Mouse (Mus musculus) neural tube, embryonic 15.5 days (tissue): ENCODE measurements around the gene Ncoa1. TPM values are rescaled to one million over a fixed set of nuclear protein-coding genes. Genes with fewer than 3 reads are reported as not detected.
"Not testable (repeated sequence)": the region's sequence is repeated elsewhere in the genome, so short reads cannot be mapped to it uniquely, and the experiment has no call there.

Experiments used
- ATAC-seq: fragments of 200-750 bp; cut with Nextera tagmentation; 2 replicates; pipeline ENCODE4 v1.8.0; 2017; ENCODE audit warnings: mild to moderate bottlenecking, moderate TSS enrichment, moderate library complexity; ENCODE audit not compliant: low FRiP score
- H3K27ac ChIP-seq: fragments of 300-500 bp; sonication (generic); replicated peaks from 2 replicates; pipeline ENCODE4 v1.5.1; 2015; ENCODE audit warnings: mild to moderate bottlenecking, inconsistent platforms
- H3K27me3 ChIP-seq: fragments of 300-500 bp; sonication (generic); replicated peaks from 2 replicates; pipeline ENCODE4 v1.6.1; 2015; ENCODE audit warnings: inconsistent platforms
- H3K36me3 ChIP-seq: fragments of 300-500 bp; sonication (generic); 2 replicates; pipeline ENCODE4 v1.6.1; 2015; ENCODE audit warnings: inconsistent platforms
- H3K4me1 ChIP-seq: fragments of 300-500 bp; sonication (generic); 2 replicates; pipeline ENCODE4 v1.6.1; 2015; ENCODE audit warnings: inconsistent platforms
- H3K4me2 ChIP-seq: fragments of 300-500 bp; sonication (generic); 2 replicates; pipeline ENCODE4 v1.6.1; 2015; ENCODE audit warnings: inconsistent platforms, mild to moderate bottlenecking, moderate library complexity
- H3K4me3 ChIP-seq: fragments of 300-500 bp; sonication (generic); replicated peaks from 2 replicates; pipeline ENCODE4 v1.5.1; 2015; ENCODE audit warnings: mild to moderate bottlenecking, inconsistent platforms
- H3K9ac ChIP-seq: fragments of 300-500 bp; sonication (generic); replicated peaks from 2 replicates; pipeline ENCODE4 v1.6.1; 2015; ENCODE audit warnings: mild to moderate bottlenecking, inconsistent platforms
- H3K9me3 ChIP-seq: fragments of 300-500 bp; sonication (generic); replicated peaks from 2 replicates; pipeline ENCODE4 v1.6.1; 2016; ENCODE audit warnings: inconsistent platforms
- WGBS: fragments of 180-500 bp; shearing (Covaris S2); methylation state at CpG from one replicate; pipeline ENCODE4 v1.1.7; 2015; ENCODE audit warnings: mixed read lengths; 5-methylcytosine and 5-hydroxymethylcytosine counted together
- polyA plus RNA-seq: library from polyadenylated mRNA; unstranded; fragments of >200 nt; fragmentation: Nextera tagmentation; extraction: Ambion mirVana; gene quantifications from 2 replicates; pipeline ENCODE4 v1.2.1, GENCODE M21; 2015

The Ncoa1 gene
- polyA plus RNA-seq, 1 experiment from 2014 or later: 15.8 TPM

DNA sequence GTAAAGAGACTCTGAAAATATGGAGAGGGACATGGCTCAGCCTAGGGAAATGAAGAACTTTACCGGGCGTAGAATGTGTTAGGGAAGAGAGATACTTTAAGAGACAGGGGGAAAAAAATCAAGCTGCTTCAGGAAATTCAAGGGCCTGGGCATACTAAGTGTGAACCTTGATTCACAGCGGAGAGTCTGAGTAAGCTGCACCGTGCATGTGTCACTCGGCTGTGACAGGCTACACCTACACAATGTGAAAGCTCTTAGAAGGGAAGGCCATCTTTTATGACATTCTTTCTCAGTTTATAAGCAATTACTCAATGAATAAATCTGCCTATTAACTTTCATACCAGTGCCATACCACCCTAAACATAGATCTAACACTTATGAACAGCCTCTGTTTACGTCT is 183.2 kb downstream of the Ncoa1 start:
- no peak for ATAC-seq
- Histone ChIP-seq H3K9ac (no peak overlapping the region), H3K27me3 (no peaks in the 10 kb centered on the region), H3K4me2 (no peak overlapping the region), H3K4me1 (no peaks in the 10 kb centered on the region), H3K9me3 (no peaks in the 10 kb centered on the region), H3K27ac (no peak overlapping the region), H3K4me3 (no peak overlapping the region), H3K36me3 (peaks cover 33% of the 10 kb centered on the region)
- WGBS: 93% methylated on average over 6 of the region's 6 CpGs

DNA sequence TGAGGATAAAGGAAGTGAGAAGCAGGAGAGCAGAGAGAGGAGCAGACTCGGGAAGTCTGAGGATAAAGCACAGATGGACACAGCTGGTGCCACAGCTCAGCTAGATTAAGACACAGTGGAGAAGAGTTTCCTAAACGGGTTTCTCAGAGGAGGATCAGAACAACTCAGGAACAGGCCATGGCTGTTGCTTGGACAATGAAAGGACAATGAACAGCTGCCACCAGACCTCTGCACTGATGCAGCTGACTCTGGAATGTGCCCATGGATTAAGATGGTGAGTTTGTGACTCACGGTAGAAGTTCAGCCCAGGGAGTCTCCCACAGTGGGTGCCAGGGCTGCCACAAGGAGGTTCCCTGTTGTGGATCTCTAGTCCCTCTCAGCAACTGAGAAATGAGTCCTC is 191.8 kb downstream of the Ncoa1 start:
- Histone ChIP-seq H3K36me3 (peaks cover 7% of the 10 kb centered on the region), H3K9ac (no peak overlapping the region), H3K27ac (no peak overlapping the region), H3K4me1 (0 out of 2 replicates have a peak, but pooled peaks cover 4% of the 10 kb centered on the region), H3K27me3 (no peaks in the 10 kb centered on the region), H3K4me2 (no peak overlapping the region), H3K9me3 (no peaks in the 10 kb centered on the region), H3K4me3 (no peak overlapping the region)
- 48% methylated on average over 3 of the region's 3 CpGs for WGBS
- ATAC-seq: no peak

DNA sequence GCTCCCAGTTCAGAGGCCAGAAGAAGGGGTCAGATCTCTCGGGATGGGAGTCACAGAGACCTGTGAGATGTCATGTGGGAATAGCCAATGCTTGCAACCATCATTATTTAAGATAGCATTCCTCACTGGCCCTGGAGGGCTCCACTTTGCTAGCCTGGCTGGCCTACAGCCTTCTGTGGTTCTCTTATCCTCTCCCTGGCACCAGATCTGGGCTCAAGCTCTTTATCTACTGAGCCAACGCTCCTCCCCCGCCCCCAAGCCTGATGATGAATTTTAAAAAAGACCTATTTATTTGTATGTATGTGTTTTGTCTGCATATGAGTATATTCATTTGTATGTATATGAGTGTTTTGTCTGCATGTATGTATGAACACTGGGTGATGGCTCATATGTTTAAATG is 197.1 kb downstream of the Ncoa1 start:
- no peak for ATAC-seq
- Histone ChIP-seq H3K36me3 (peaks cover 11% of the 10 kb centered on the region), H3K4me1 (0 out of 2 replicates have a peak, but pooled peaks cover 4% of the 10 kb centered on the region), H3K9ac (no peak overlapping the region), H3K27me3 (no peaks in the 10 kb centered on the region), H3K4me3 (no peak overlapping the region), H3K4me2 (no peak overlapping the region), H3K27ac (no peak overlapping the region), H3K9me3 (no peaks in the 10 kb centered on the region)
- WGBS: 94% methylated on average over 3 of the region's 3 CpGs

DNA sequence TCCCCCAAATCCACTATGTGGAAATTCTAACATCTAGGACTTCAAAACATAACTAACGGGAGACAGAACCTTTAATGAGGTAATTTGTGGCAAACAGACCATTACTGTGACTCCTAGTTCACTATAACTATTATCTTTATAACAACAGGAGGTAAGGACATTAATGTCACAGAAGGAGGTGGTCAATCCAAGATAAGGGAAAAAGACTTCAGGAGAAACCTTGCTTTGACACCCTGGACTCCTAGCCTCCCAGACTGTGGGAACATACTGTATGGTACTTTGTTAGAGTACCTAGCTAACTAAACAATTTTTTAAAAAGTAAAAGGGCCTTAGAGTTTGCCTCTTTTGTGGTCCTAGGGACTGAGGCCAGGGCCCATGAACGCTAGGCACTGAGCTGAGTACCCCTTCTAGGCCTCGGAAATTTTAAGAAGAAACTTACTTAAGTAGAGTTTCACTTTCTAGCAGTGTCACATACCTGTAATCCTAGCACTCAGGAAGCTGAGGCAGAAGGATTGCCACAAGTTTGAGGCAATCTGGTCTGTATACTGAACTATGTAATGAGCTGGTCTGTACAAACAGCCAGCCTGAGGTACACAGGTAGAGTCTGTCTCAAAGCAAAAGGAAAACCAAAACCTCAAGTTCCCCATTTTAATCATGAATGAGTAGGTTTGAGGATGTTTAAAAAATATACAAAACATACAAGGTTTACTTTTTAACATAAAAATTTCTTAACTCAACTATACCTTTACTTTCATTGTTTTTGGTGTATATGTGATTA is 197.8 kb downstream of the Ncoa1 start:
- H3K4me3 ChIP-seq: no peak overlapping the region
- WGBS: 92% methylated on average over 3 of the region's 3 CpGs
- H3K27ac ChIP-seq: no peak overlapping the region
- no peak for ATAC-seq
- 0 out of 2 replicates have a peak, but pooled peaks cover under 1% of the 10 kb centered on the region for H3K4me1 ChIP-seq
- H3K9me3 ChIP-seq: no peaks in the 10 kb centered on the region
- H3K27me3 ChIP-seq: no peaks in the 10 kb centered on the region
- no peak overlapping the region for H3K9ac ChIP-seq
- peaks cover 17% of the 10 kb centered on the region for H3K36me3 ChIP-seq
- H3K4me2 ChIP-seq: no peak overlapping the region

DNA sequence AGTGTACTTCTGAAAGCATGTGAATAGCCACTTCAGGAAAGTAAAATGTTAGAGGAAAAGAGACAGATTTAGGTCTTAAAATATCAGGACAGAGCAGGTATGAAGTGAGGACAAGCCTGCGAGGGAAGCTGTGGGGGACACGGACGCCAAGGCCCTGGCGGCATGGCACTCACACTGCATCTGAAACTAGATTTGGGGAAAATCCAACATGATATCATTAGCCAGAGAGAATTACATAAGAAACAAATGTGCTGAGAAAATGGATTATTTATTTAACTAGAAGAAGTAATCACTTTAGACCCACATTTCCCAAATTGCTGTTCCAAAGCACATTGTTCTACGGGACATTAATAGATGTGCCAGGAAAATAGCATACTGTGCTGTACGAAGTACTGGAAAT is 205.9 kb downstream of the Ncoa1 start:
- ATAC-seq: no peak
- H3K27me3 ChIP-seq: no peaks in the 10 kb centered on the region
- H3K9ac ChIP-seq: no peak overlapping the region
- 91% methylated on average over 6 of the region's 6 CpGs for WGBS
- no peak overlapping the region for H3K4me2 ChIP-seq
- 0 out of 2 replicates have a peak, but pooled peaks cover 3% of the 10 kb centered on the region for H3K9me3 ChIP-seq
- no peak overlapping the region for H3K27ac ChIP-seq
- H3K36me3 ChIP-seq: peaks cover 68% of the 10 kb centered on the region
- H3K4me3 ChIP-seq: no peak overlapping the region
- H3K4me1 ChIP-seq: no peaks in the 10 kb centered on the region

DNA sequence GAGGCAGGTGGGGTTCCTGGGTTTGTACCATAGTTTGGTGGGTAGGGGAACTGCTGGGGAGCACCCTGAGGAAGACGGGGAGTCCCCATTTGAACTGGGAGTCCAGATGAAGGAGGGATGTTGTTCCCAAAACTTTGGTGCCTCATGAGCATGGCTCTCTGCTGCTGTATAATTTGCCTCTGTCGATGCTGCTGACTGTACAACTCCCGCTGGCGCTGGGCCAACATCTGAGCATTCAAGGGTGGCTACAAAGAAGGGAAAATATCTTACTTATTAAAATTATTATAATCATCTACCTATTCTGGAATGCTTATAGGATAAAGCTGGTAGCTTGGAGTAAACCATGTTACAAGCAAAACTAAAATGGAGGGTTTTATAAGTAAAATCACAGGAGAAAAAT is 209.2 kb downstream of the Ncoa1 start:
- Histone ChIP-seq H3K4me1 (no peaks in the 10 kb centered on the region), H3K4me2 (no peak overlapping the region), H3K9me3 (0 out of 2 replicates have a peak, but pooled peaks cover 3% of the 10 kb centered on the region), H3K27ac (no peak overlapping the region), H3K9ac (no peak overlapping the region), H3K36me3 (peaks cover 59% of the 10 kb centered on the region), H3K27me3 (no peaks in the 10 kb centered on the region), H3K4me3 (no peak overlapping the region)
- WGBS: 96% methylated on average over 4 of the region's 4 CpGs
- ATAC-seq: no peak

DNA sequence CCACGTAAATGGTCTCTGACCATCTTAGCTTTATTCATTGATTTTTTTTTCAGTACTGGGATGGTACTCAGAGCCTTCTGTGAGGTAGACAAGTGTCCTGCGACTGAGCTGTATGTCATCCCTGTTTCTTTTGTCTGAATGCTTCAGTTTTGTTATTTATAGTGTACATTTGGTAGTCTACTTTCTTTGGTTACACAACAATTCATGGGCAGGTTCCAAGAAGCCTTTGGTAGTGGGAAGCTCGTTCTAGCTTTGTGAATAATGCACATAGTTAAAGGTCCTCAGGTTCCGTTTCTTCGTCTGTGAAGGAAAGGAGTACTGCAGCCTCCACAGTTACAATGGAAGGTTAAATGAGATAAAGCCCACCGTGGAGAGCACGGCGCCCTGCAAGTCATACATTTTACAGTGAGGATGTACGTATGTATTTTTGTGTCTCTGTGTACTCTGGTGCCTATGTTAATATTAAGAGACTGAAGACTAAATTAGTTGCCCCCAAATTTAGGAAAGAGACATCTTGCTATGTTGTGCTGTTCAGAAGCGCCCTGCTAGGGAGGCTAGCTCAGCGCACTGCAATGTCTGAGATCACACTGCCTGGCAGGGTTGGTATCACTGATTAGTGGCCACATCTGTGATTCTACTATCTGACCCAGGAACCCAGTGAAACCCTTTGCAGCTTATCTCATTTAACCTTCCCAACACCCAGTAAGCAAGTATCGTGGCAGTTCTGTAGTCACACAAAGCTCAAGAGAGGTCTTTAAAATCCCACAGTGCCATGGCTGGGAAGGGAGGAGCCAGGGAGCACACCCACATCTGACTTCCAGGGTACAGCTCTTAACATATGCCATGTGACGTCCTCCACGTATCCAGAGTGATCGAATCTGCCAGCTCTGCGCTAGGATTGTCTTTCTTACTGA is 224.0 kb downstream of the Ncoa1 start:
- Histone ChIP-seq H3K9me3 (no peaks in the 10 kb centered on the region), H3K27ac (no peak overlapping the region), H3K4me2 (no peak overlapping the region), H3K36me3 (peaks cover 53% of the 10 kb centered on the region), H3K4me3 (no peak overlapping the region), H3K4me1 (no peaks in the 10 kb centered on the region), H3K9ac (no peak overlapping the region), H3K27me3 (no peaks in the 10 kb centered on the region)
- 93% methylated on average over 16 of the region's 16 CpGs for WGBS
- no peak for ATAC-seq

DNA sequence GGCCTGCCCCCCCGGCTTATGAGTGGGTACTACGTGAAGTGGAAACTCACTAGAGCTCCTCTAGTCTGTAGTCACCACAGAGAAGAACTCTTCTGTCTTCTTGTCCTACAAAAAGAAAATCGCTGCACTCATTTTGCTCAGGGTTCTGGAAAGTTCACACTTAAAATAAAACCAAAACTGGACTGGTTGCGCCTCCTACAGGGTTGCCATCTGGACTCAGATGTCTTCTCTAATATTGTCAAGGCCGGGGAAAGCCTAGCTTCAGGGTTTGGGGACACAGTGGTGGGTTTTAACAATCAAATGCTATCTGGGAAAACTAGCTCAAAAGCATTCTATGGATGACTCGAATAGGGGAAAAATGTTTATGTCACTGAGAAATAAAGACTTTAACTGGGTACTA is 227.2 kb downstream of the Ncoa1 start:
- Histone ChIP-seq H3K36me3 (peaks cover 36% of the 10 kb centered on the region), H3K27me3 (no peaks in the 10 kb centered on the region), H3K4me2 (no peak overlapping the region), H3K27ac (no peak overlapping the region), H3K9ac (no peak overlapping the region), H3K4me1 (no peaks in the 10 kb centered on the region), H3K9me3 (no peaks in the 10 kb centered on the region), H3K4me3 (no peak overlapping the region)
- no peak for ATAC-seq
- 89% methylated on average over 6 of the region's 6 CpGs for WGBS

DNA sequence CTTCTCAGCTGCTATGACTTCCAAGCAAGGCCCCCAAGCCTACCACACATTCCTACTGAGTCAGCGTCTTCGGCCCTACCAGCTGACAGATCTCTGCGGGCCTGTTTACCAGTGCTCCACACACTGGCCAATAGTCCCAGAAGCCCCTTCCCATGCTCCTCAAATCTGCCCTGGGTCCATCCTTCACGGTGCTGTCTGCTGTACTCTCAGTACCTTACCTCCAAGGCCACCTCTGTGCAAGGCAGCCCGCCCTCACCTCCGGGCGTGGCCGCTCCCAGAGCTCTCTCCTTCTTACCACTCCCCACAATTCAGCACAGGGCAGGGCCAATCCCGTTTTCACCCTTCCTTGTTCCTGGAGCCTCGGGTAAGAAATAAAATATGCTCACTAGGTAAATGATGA is 231.2 kb downstream of the Ncoa1 start:
- Histone ChIP-seq H3K27ac (no peak overlapping the region), H3K4me3 (no peak overlapping the region), H3K4me1 (no peaks in the 10 kb centered on the region), H3K36me3 (peaks cover 11% of the 10 kb centered on the region), H3K27me3 (no peaks in the 10 kb centered on the region), H3K9me3 (no peaks in the 10 kb centered on the region), H3K4me2 (no peak overlapping the region), H3K9ac (no peak overlapping the region)
- WGBS: 88% methylated on average over 10 of the region's 10 CpGs
- ATAC-seq: no peak; the same call in 1 of the 2 replicates

DNA sequence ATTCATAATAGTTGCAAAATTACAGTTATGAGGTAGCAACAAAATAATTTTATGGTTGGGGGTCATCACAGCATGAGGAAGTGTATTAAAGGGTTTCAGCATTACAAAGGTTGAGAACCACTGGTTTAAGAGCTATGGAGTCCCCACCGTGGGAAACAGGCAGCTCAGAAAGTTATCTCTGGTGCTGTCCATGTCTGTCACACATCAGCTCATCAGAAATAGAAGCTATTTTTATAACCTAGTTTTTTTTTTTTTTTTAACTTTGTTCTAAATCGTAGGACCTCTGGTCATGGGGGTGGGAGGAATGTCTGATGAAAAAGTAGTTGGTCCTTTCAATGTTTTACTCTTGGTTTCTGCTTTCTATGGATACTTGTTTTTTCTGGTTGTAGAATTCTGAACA is 233.2 kb downstream of the Ncoa1 start:
- no peak overlapping the region for H3K27ac ChIP-seq
- H3K4me1 ChIP-seq: no peaks in the 10 kb centered on the region
- no peaks in the 10 kb centered on the region for H3K27me3 ChIP-seq
- ATAC-seq: no peak
- no peak overlapping the region for H3K4me3 ChIP-seq
- WGBS: 87% methylated on average over 2 of the region's 2 CpGs
- H3K36me3 ChIP-seq: peaks cover 7% of the 10 kb centered on the region
- no peak overlapping the region for H3K4me2 ChIP-seq
- H3K9ac ChIP-seq: no peak overlapping the region
- H3K9me3 ChIP-seq: no peaks in the 10 kb centered on the region

DNA sequence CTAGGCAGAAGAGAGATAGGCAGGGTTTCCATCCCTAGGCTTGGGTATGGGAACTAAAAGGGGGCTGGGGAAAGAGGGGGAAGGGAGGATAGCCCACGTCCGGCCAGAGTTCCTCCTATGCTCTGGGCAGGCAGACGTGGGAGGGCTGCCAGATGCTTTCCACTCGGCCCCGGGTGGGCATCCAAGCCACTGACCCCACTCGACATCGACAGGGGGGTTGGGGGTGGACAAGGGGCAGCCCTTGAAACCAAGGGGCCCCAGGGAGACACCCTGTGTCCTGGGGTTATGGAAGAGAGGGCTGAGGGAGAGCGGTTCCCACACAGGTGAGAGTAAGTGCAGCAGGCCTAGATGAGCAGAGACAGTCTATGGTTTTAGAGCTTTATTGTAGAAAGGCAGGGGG is 236.7 kb downstream of the Ncoa1 start:
- H3K9ac ChIP-seq, H3K9me3 ChIP-seq, H3K4me3 ChIP-seq, H3K27ac ChIP-seq, ATAC-seq, H3K27me3 ChIP-seq, H3K4me2 ChIP-seq, H3K4me1 ChIP-seq, H3K36me3 ChIP-seq: not testable (repeated sequence)
- WGBS: 82% methylated on average over 8 of the region's 8 CpGs

DNA sequence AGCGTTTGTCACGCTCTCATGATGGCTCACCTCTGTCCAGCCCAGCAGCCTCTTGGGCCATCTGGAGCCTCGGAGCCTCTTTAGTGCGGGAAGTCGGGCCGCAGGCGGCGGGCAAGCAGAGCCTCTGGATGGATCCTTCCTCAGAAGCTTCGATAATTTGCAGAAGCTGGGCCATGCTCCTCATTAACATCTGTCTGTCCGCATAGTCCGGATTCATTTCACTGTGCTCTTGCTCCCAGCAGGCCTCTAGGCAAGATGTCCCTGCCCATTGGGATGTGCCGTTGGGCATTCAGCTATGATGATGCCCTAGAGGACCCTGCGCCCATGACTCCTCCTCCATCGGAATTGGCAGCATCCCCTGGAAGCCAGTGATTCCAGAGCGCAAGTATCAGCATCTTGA is 239.5 kb downstream of the Ncoa1 start:
- no peaks in the 10 kb centered on the region for H3K9me3 ChIP-seq
- 93% methylated on average over 15 of the region's 15 CpGs for WGBS
- no peaks in the 10 kb centered on the region for H3K27me3 ChIP-seq
- ATAC-seq: no peak
- H3K27ac ChIP-seq: no peak overlapping the region
- no peak overlapping the region for H3K4me3 ChIP-seq
- peaks cover 16% of the 10 kb centered on the region for H3K4me1 ChIP-seq
- peaks cover 7% of the 10 kb centered on the region; the same call in 1 of the 2 replicates for H3K36me3 ChIP-seq
- H3K4me2 ChIP-seq: no peak overlapping the region
- H3K9ac ChIP-seq: no peak overlapping the region
